Mouse (Mus musculus) embryonic fibroblast, embryonic 13.5 days (primary cell): Measurements from ENCODE around the gene Map3k13.

ENCODE experiments used
- CTCF ChIP-seq: IDR thresholded peaks from 2 replicates; pipeline ENCODE4 v1.5.1; 2011; ENCODE audit warnings: mild to moderate bottlenecking, control low read depth, low read length, moderate library complexity, borderline replicate concordance; ENCODE audit not compliant: insufficient read depth
- POLR2A ChIP-seq: IDR thresholded peaks from 2 replicates; pipeline ENCODE4 v1.6.1; 2011; ENCODE audit warnings: low read depth, mild to moderate bottlenecking, control low read depth, low read length, moderate library complexity

DNA sequence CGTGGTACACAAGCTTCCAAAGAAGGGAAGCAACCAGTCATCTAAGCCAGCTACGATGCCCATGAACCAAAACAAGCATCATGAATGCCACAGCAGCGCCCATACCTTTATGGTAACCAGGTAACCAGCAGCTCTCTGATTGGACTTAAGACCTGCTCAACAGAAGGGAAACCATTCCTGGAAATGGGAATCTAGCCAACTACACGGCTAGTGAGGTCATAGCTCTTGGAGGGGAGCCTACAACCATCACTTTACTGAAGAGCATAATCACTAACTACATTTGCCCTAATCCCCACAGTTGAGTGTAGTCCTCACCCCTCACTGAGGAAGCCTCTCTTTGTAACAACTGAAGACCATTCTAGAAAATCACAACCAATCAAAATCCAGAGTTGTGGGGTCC is 19.4 kb upstream of the Map3k13 start:
- TF ChIP-seq CTCF (no peak), POLR2A (no peak)
